Mouse (Mus musculus): Measurements from ENCODE around the gene Tmem247. TPM values are rescaled to one million over a fixed set of nuclear protein-coding genes. Genes with fewer than 3 reads are reported as not detected.

Gene Tmem247
- polyA plus RNA-seq, 1 experiment from 2014 or later = not detected

DNA sequence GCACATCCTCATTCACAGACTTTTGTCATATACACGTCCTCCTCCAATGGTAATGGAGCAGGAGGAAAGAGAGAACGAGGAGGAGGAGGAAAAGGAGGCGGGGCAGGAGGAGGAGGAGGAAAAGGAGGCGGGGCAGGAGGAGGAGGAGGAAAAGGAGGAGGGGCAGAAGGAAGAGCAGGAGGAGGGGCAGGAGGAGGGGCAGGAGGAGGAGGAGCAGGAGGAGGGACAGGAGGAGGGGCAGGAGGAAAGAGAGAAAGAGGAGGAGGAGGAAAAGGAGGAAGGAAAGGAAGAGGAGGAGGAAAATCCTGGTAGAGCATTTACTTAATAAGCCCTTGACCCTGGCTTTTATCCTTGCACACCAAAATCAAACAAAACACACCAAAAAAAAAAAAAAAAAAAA is 28.9 kb downstream of the Tmem247 start:
- no peak for DNase-seq
- no peaks in the 10 kb centered on the region for H3K27me3 ChIP-seq (ENCODE audit: insufficient read depth, low read length)
- no peak overlapping the region for H3K4me3 ChIP-seq (ENCODE audit: low read depth, low read length)
- 43% methylated on average over 4 of the region's 4 CpGs for WGBS
- H3K9me3 ChIP-seq (ENCODE audit: low read depth, low read length) = no peaks in the 10 kb centered on the region
- H3K27ac ChIP-seq (ENCODE audit: low read depth) = no peak overlapping the region
- no peak for ATAC-seq (ENCODE audit: insufficient read depth)
- H3K36me3 ChIP-seq (ENCODE audit: insufficient read depth) = no peaks in the 10 kb centered on the region
- no peak overlapping the region for H3K4me2 ChIP-seq
- H3K4me1 ChIP-seq (ENCODE audit: insufficient read depth) = no peaks in the 10 kb centered on the region
- H3K9ac ChIP-seq = no peak overlapping the region
- no peak for TF ChIP-seq CTCF (IDR thresholded peaks at IDR 0.05; ENCODE audit: low read depth)

DNA sequence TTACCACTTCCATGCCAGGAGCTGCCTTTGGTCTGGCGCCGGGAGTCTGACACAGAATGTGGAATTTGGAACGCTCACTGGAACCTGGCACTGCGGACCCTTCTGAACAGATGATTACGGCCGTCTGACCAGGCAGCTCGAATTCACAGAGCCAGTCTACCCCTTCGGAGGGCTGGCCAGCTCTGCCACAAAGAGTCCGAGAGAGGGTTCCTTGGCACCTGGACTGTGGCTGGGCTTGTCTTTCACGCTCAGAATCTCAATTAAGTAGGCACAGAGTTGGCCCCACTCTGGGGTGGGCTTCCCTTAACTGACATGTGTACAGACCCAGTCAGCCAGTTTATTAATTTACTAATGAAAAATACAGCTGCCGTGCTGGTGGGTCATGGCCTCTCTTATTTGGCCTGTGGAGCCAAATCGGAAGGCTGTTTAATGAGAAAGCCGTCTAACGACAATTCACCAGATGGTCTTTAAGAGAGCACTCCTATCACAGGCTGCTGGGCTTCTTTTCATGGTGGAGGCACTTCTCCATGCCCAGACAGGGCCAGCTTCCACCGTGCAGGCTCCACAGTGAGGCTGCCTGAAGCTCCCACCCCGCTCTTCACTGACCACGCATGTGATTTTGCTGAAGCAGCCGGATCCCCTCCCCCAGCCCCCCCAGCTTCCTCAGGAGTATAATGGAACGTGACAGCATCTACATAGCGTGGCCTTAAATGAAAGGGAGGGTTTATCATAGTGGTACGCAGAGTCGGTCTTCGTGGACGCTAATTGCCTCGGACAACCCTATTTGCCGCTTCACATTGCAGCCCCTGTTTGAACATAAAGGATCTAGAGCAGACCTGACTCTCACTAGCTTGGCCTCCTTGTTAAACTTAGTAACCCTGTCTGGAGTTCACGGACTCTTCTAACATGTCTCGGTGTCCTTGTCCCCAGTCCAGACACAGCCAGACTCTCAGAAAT is 31.0 kb downstream of the Tmem247 start, which contains the start of gene Atp6v1e2:
Gene Atp6v1e2, minus strand, starts transcription at position 58 of the 957 bp plus-strand sequence.
- Histone ChIP-seq H3K4me2 (no peak within 1 kb of the TSS), H3K9me3 (ENCODE audit: low read depth, low read length) (no peaks in the 10 kb centered on the region), H3K27ac (ENCODE audit: low read depth) (no peak within 1 kb of the TSS), H3K4me3 (ENCODE audit: low read depth, low read length) (no peak within 1 kb of the TSS), H3K4me1 (ENCODE audit: insufficient read depth) (no peaks in the 10 kb centered on the region), H3K27me3 (ENCODE audit: insufficient read depth, low read length) (no peaks in the 10 kb centered on the region), H3K9ac (no peak within 1 kb of the TSS), H3K36me3 (ENCODE audit: insufficient read depth) (no peaks in the 10 kb centered on the region)
- no peak for ATAC-seq (ENCODE audit: insufficient read depth)
- TF ChIP-seq CTCF (IDR thresholded peaks at IDR 0.05; ENCODE audit: low read depth) = no peak
- 82% methylated on average over 28 of the region's 28 CpGs for WGBS
- DNase-seq = no peak

DNA sequence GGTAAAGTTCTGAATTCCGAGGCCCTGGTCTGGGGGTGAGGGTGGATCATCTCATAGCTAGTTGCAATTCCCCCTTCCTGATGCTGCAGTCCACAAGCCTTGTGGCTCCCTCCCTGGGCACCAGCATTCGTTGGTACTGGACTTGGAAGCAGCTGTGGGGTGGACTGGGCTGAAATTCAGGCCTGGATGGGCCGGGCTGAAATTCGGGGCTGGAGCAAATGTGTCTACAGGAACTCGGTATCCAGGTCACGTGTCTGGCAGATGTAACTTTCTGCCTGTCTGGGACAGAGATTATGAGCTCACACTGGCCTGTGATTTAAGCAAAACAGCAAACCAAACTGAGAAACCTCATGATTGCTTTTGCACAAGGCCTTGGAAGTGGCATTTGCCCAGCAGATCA is 31.7 kb downstream of the Tmem247 start:
- H3K27ac ChIP-seq (ENCODE audit: low read depth) = no peak overlapping the region
- no peak overlapping the region for H3K9ac ChIP-seq
- no peaks in the 10 kb centered on the region for H3K36me3 ChIP-seq (ENCODE audit: insufficient read depth)
- no peak for DNase-seq
- no peaks in the 10 kb centered on the region for H3K27me3 ChIP-seq (ENCODE audit: insufficient read depth, low read length)
- no peaks in the 10 kb centered on the region for H3K9me3 ChIP-seq (ENCODE audit: low read depth, low read length)
- TF ChIP-seq CTCF (IDR thresholded peaks at IDR 0.05; ENCODE audit: low read depth) = no peak
- no peak overlapping the region for H3K4me3 ChIP-seq (ENCODE audit: low read depth, low read length)
- no peak for ATAC-seq (ENCODE audit: insufficient read depth)
- no peaks in the 10 kb centered on the region for H3K4me1 ChIP-seq (ENCODE audit: insufficient read depth)
- 56% methylated on average over 6 of the region's 6 CpGs for WGBS
- H3K4me2 ChIP-seq = no peak overlapping the region

DNA sequence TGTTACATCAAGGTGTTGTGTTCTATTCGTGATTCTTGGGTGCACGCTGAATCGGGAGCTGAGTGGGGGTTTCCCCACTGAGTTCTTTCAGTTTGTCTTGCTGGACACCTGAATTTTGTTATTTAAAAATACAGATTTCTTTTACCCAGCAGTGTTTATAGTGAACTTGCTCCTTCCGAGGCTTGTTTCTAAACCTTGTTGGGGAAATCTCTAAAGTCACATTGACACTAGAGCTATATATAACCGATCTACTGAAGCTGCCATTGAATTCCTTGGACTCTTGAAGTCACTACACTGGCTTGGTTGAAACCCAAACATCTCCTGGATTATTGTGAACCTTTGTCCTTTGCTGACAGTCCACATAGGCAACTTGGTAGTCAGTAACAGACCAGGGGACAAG is 40.1 kb downstream of the Tmem247 start:
- no peak for ATAC-seq (ENCODE audit: insufficient read depth)
- no peak overlapping the region for H3K4me2 ChIP-seq
- 84% methylated on average over 5 of the region's 5 CpGs for whole genome bisulfite sequencing

DNA sequence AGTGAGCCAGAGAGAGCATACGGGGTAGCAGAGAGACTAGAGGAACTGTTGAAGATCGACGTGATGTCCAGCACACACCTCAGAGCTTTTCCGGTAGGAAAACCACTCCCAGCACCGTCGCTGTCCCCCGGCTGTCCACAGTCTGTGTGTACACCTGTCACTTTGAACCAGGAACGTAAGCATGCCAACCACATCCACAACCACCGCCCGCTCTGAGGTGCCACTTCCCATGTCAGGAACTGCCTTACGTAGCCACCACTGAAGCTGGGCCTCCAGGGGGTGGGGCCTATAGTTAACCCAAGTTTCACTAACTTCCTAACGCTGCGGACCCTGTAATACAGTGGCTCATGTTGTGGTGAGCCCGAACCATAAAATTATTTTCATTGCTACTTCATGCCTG is 40.8 kb downstream of the Tmem247 start:
- Histone ChIP-seq H3K4me2 (no peak overlapping the region), H3K27me3 (ENCODE audit: insufficient read depth, low read length) (no peaks in the 10 kb centered on the region), H3K27ac (ENCODE audit: low read depth) (no peak overlapping the region), H3K9me3 (ENCODE audit: low read depth, low read length) (no peaks in the 10 kb centered on the region), H3K36me3 (ENCODE audit: insufficient read depth) (no peaks in the 10 kb centered on the region), H3K4me1 (ENCODE audit: insufficient read depth) (peaks cover 12% of the 10 kb centered on the region), H3K9ac (no peak overlapping the region), H3K4me3 (ENCODE audit: low read depth, low read length) (no peak overlapping the region)
- no peak for TF ChIP-seq CTCF (IDR thresholded peaks at IDR 0.05; ENCODE audit: low read depth)
- ATAC-seq (ENCODE audit: insufficient read depth) = no peak
- DNase-seq = no peak
- WGBS = 74% methylated on average over 14 of the region's 14 CpGs

More for the DNA sequence above, 40.1 kb downstream of the Tmem247 start:
- H3K4me1 ChIP-seq (ENCODE audit: insufficient read depth) = peaks cover 12% of the 10 kb centered on the region
- no peaks in the 10 kb centered on the region for H3K9me3 ChIP-seq (ENCODE audit: low read depth, low read length)
- no peak overlapping the region for H3K27ac ChIP-seq (ENCODE audit: low read depth)
- no peak overlapping the region for H3K9ac ChIP-seq
- TF ChIP-seq CTCF (IDR thresholded peaks at IDR 0.05; ENCODE audit: low read depth) = no peak
- no peaks in the 10 kb centered on the region for H3K36me3 ChIP-seq (ENCODE audit: insufficient read depth)
- no peak for DNase-seq
- no peaks in the 10 kb centered on the region for H3K27me3 ChIP-seq (ENCODE audit: insufficient read depth, low read length)
- no peak overlapping the region for H3K4me3 ChIP-seq (ENCODE audit: low read depth, low read length)

DNA sequence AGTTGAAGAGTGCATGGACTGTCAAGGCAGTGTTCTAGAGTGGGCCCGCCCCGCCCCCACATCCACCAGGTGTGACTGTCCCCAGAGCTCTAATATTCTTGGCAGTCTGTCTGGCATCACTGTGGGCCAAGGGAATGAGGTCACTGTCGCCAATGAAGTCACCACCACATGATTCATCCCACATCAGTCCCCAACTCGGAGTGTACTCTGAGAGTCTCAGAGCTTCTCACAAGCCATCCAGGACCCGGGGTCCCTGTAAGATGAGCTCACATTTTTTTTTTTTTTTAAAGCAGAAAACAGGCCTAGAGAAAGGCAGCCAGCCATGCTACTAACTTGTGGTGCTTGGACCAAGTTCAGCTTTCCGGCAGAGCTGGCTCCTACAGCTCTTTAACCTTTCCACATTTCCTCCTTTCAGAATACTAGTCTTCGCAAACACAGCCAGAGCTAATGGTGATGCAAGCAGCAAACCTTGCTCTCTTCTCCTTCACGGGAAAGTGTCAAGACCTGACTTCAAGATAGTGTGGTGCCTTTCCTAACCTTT is 44.2 kb downstream of the Tmem247 start:
- Histone ChIP-seq H3K36me3 (ENCODE audit: insufficient read depth) (0 out of 2 replicates have a peak, but pooled peaks cover 4% of the 10 kb centered on the region), H3K9me3 (ENCODE audit: low read depth, low read length) (no peaks in the 10 kb centered on the region), H3K4me2 (peak overlapping the region; percentile 87; the same call in 1 of the 2 replicates), H3K4me3 (ENCODE audit: low read depth, low read length) (peak overlapping the region; percentile 76; the same call in 1 of the 2 replicates), H3K27ac (ENCODE audit: low read depth) (peak overlapping the region; percentile 94; the same call in 1 of the 2 replicates), H3K4me1 (ENCODE audit: insufficient read depth) (peaks cover 25% of the 10 kb centered on the region), H3K9ac (no peak overlapping the region), H3K27me3 (ENCODE audit: insufficient read depth, low read length) (no peaks in the 10 kb centered on the region)
- ATAC-seq (ENCODE audit: insufficient read depth) = no peak
- peak; percentile 41 for DNase-seq
- no peak for TF ChIP-seq CTCF (IDR thresholded peaks at IDR 0.05; ENCODE audit: low read depth)
- WGBS = 49% methylated on average over 8 of the region's 8 CpGs

DNA sequence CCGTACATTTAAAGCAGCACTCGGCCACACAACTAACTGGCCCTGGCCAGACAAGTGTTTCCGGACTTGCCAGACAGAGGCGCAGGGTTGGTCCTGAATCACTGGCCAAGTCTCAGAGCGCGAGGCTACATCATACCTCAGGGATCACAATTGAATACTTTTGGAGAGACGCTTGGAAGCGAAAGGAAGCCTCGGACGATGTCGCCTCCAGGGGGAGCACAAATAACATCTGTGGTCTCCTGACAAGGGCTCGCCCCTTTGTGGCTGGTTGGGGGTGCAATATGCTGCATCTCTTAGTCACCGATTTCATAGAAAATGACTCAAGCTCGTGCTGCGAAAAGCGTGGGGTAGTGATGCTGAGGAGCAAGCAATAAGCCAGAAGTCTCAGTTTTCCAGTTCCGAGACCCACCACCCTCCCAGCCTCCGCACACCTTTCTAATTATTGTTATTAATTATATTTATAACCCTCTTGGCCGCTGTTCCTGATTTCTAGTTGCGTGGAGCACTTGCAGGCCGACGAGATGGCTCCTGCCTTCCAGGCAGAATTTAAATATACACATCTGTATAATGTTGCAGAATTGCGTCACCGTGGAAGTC is 45.2 kb downstream of the Tmem247 start:
- WGBS = under 1% methylated on average over 24 of the region's 24 CpGs
- peaks cover 25% of the 10 kb centered on the region for H3K4me1 ChIP-seq (ENCODE audit: insufficient read depth)
- peak overlapping the region; percentile 88 for H3K9ac ChIP-seq
- H3K4me2 ChIP-seq = peak overlapping the region; percentile 87
- DNase-seq (peak; percentile 96), ATAC-seq (ENCODE audit: insufficient read depth) (peak; percentile 50)
- H3K27ac ChIP-seq (ENCODE audit: low read depth) = peak overlapping the region; percentile 94
- H3K4me3 ChIP-seq (ENCODE audit: low read depth, low read length) = peak overlapping the region; percentile 76
- H3K27me3 ChIP-seq (ENCODE audit: insufficient read depth, low read length) = no peaks in the 10 kb centered on the region
- TF ChIP-seq CTCF (IDR thresholded peaks at IDR 0.05; ENCODE audit: low read depth) = peak; percentile 83
- H3K9me3 ChIP-seq (ENCODE audit: low read depth, low read length) = no peaks in the 10 kb centered on the region
- peaks cover 9% of the 10 kb centered on the region; the same call in 1 of the 2 replicates for H3K36me3 ChIP-seq (ENCODE audit: insufficient read depth)

All from lung, embryonic 14.5 days (tissue).